Mouse (Mus musculus) midbrain, postnatal 0 days (tissue): ENCODE measurements around the gene Il10ra. TPM values are rescaled to one million over a fixed set of nuclear protein-coding genes. Genes with fewer than 3 reads are reported as not detected.

Experiments
- ATAC-seq: fragments of 200-750 bp; cut with Nextera tagmentation; 2 replicates; pipeline ENCODE4 v1.8.0; 2017; ENCODE audit warnings: moderate number of reproducible peaks, mild to moderate bottlenecking, moderate TSS enrichment, moderate library complexity; ENCODE audit not compliant: low FRiP score
- DNase-seq: peaks from one replicate; pipeline ENCODE4 v3.0.0-alpha.2; 2015; ENCODE audit warnings: low spot score
- H3K27ac ChIP-seq: fragments of 300-500 bp; sonication (generic); 2 replicates; pipeline ENCODE4 v1.5.1; 2014; ENCODE audit warnings: low read depth, mild to moderate bottlenecking, low read length, mixed read lengths
- H3K27me3 ChIP-seq: fragments of 300-500 bp; sonication (generic); 2 replicates; pipeline ENCODE4 v1.6.1; 2014; ENCODE audit warnings: low read length, control low read depth, mixed read lengths; ENCODE audit not compliant: insufficient read depth
- H3K36me3 ChIP-seq: fragments of 300-500 bp; sonication (generic); 2 replicates; pipeline ENCODE4 v1.6.1; 2014; ENCODE audit warnings: low read length, control low read depth, mixed read lengths; ENCODE audit not compliant: insufficient read depth
- H3K4me1 ChIP-seq: fragments of 300-500 bp; sonication (generic); 2 replicates; pipeline ENCODE4 v1.6.1; 2014; ENCODE audit warnings: mild to moderate bottlenecking, control low read depth, antibody characterized with exemption, low read length, mixed read lengths; ENCODE audit not compliant: insufficient read depth
- H3K4me2 ChIP-seq: fragments of 300-500 bp; sonication (generic); 2 replicates; pipeline ENCODE4 v1.6.1; 2014; ENCODE audit warnings: low read depth, mild to moderate bottlenecking, low read length, mixed read lengths; ENCODE audit not compliant: poor library complexity, severe bottlenecking
- H3K4me3 ChIP-seq: fragments of 300-500 bp; sonication (generic); 2 replicates; pipeline ENCODE4 v1.5.1; 2014; ENCODE audit warnings: low read depth, mild to moderate bottlenecking, low read length, moderate library complexity
- H3K9ac ChIP-seq: fragments of 300-500 bp; sonication (generic); replicated peaks from 2 replicates; pipeline ENCODE4 v1.6.1; 2014; ENCODE audit warnings: mild to moderate bottlenecking, low read length, moderate library complexity, mixed read lengths; ENCODE audit not compliant: poor library complexity, severe bottlenecking
- H3K9me3 ChIP-seq: fragments of 300-500 bp; sonication (generic); 2 replicates; pipeline ENCODE4 v1.6.1; 2016; ENCODE audit warnings: low read length, control low read depth
- CTCF ChIP-seq: IDR thresholded peaks from 2 replicates; pipeline ENCODE4 v1.5.1; 2016; ENCODE audit warnings: antibody characterized with exemption, mild to moderate bottlenecking
- WGBS: fragments of 180-500 bp; shearing (Covaris S2); extraction: QIAGEN DNeasy Blood & Tissue Kit; methylation state at CpG from one replicate; pipeline ENCODE4 v1.1.7; 2014; 5-methylcytosine and 5-hydroxymethylcytosine counted together
- microRNA-seq: library from miRNA; unstranded; fragments of <30 nt; microRNA quantifications from one replicate; pipeline ENCODE4, GENCODE M21; 2016; ENCODE audit warnings: borderline number of aligned reads
- polyA plus RNA-seq: library from polyadenylated mRNA; unstranded; fragments of >200 nt; fragmentation: Nextera tagmentation; extraction: Ambion mirVana; gene quantifications from 2 replicates; pipeline ENCODE4 v1.2.1, GENCODE M21; 2015
- total RNA-seq: library from RNA; depleted of rRNA; stranded (reverse); fragments of >200 nt; gene quantifications from 2 replicates; pipeline ENCODE4 v1.2.3, GENCODE M21; 2014; rRNA removed

The Il10ra gene
- total and polyA plus RNA-seq, 2 experiments from 2014 or later, result 0.81 to 1.4 TPM

DNA sequence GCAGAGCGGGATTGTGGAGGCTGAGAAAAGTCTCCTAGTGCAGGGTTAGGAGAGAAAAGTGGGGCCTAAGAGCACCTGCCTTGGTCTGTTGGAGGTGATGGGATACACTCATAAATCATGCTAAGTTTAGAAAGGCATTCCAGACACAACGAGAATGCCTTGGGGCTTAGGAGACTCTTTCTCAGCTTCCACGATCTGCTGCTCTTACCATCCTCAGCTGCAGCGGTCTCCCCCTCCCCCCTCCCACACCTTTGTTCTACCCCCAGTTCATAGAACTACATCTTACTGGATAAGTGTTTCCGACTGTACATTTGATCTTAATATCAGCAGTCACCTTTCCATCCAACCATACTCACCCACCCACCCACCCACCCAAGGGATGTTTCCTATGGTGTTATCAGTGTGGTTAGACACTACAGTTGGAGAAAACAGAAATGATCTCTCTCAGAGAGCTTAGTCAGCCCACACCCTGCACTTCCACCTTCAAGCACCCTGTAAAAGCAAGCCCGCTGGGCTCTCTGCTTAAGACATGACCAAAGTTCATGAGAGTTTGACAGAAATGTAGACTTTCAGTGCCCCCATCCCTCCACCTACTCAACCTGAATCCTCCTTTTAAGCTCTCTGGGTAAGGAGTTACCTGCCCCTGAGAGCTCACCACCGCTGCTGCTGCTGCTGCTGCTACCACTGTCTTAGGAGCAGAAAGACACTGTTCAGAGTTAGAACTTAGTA is 61.8 kb downstream of the Il10ra start:
- Histone ChIP-seq H3K27me3 (no peaks in the 10 kb centered on the region), H3K9ac (no peak overlapping the region), H3K4me2 (no peak overlapping the region), H3K27ac (no peak overlapping the region), H3K4me1 (no peaks in the 10 kb centered on the region), H3K36me3 (no peaks in the 10 kb centered on the region), H3K4me3 (no peak overlapping the region), H3K9me3 (no peaks in the 10 kb centered on the region)
- TF ChIP-seq CTCF, result no peak
- WGBS, result 80% methylated on average over 7 of the region's 7 CpGs
- DNase-seq (no peak), ATAC-seq (no peak)

DNA sequence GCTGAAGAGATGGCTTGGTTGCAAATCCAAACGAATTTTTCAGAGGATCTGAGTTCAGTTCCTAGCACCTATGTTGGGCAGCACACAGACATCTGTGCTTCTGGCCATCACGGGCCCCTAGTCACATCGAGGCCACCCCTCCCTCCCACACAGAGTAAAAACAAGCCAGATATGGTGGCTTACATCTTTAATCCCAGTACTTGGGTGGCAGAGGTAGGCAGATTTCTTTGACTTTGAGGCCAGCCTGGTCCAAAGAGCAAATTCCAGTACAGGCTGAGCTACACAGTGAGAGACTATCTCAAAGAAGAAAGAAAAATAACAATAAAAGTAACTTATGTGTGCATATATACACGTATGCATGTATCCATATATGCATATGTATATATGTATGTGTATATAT is 62.8 kb downstream of the Il10ra start:
- H3K4me1 ChIP-seq, result no peaks in the 10 kb centered on the region
- no peaks in the 10 kb centered on the region for H3K27me3 ChIP-seq
- H3K9ac ChIP-seq, result no peak overlapping the region
- ATAC-seq (no peak), DNase-seq (no peak)
- H3K4me3 ChIP-seq, result no peak overlapping the region
- 72% methylated on average over 4 of the region's 4 CpGs for WGBS
- H3K36me3 ChIP-seq, result no peaks in the 10 kb centered on the region
- H3K4me2 ChIP-seq, result no peak overlapping the region
- no peak for TF ChIP-seq CTCF
- no peak overlapping the region for H3K27ac ChIP-seq
- no peaks in the 10 kb centered on the region for H3K9me3 ChIP-seq

DNA sequence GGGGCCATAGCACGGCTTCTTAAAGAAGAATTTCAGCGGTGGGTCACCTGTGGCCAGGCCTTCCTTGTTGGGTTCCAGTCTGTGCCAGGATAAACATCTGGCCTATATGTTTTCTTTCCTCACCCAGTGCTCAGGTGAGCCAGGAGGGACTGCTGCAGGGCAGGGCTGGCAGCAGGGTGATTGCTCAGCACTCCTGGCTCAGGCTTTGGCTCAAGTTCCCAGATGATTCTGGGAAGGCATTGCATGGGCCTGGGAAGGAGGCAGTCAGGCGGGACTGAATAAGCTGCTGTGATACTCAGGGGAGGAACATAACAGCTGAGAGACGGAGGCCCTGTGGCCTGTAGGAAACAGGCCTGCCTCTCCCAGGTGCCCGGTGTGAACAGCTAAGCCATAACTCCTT is 63.8 kb downstream of the Il10ra start:
- 73% methylated on average over 5 of the region's 5 CpGs for WGBS
- TF ChIP-seq CTCF, result no peak
- no peaks in the 10 kb centered on the region for H3K9me3 ChIP-seq
- H3K4me1 ChIP-seq, result no peaks in the 10 kb centered on the region
- ATAC-seq (no peak), DNase-seq (no peak)
- H3K9ac ChIP-seq, result no peak overlapping the region
- H3K4me3 ChIP-seq, result no peak overlapping the region
- no peak overlapping the region for H3K27ac ChIP-seq
- H3K36me3 ChIP-seq, result no peaks in the 10 kb centered on the region
- no peaks in the 10 kb centered on the region for H3K27me3 ChIP-seq
- H3K4me2 ChIP-seq, result no peak overlapping the region

Small RNA genes within 50 kb of the gene (microRNA-seq; reads per million reads assigned to microRNA genes)
- not detected for gene Mir7086

Other genes with a start within 250 kb of the Il10ra start
- 3.1 and 5.6 TPM in 2 replicates for gene Mpzl2, start 229.3 kb downstream of the Il10ra start, total RNA-seq
- gene Mpzl2, start 229.3 kb downstream of the Il10ra start, polyA plus RNA-seq, result 4.0 and 4.4 TPM in 2 replicates
- 2.5 TPM in 2 replicates for gene Mpzl3, start 214.0 kb downstream of the Il10ra start, total RNA-seq
- gene Mpzl3, start 214.0 kb downstream of the Il10ra start, polyA plus RNA-seq, result 1.1 and 1.3 TPM in 2 replicates
- gene Jaml, start 190.0 kb downstream of the Il10ra start, total RNA-seq, result 0.09 TPM in 1 of 2 replicates, not detected in the other
- 0.23 and 0.44 TPM in 2 replicates for gene Jaml, start 190.0 kb downstream of the Il10ra start, polyA plus RNA-seq
- gene Scn2b, start 151.4 kb downstream of the Il10ra start, total RNA-seq, result 12.8 and 14.1 TPM in 2 replicates
- gene Scn2b, start 151.4 kb downstream of the Il10ra start, polyA plus RNA-seq, result 9.1 and 9.4 TPM in 2 replicates
- gene Scn4b, start 130.8 kb downstream of the Il10ra start, total RNA-seq, result 0.61 and 0.93 TPM in 2 replicates
- 0.31 and 0.37 TPM in 2 replicates for gene Scn4b, start 130.8 kb downstream of the Il10ra start, polyA plus RNA-seq
- gene BC049352, start 87.1 kb downstream of the Il10ra start, total RNA-seq, result not detected in 2 replicates
- 0.26 TPM in 1 of 2 replicates, not detected in the other for gene BC049352, start 87.1 kb downstream of the Il10ra start, polyA plus RNA-seq
- 0.11 TPM in 1 of 2 replicates, not detected in the other for gene Tmprss4, start 65.1 kb downstream of the Il10ra start, total RNA-seq
- not detected in 2 replicates for gene Tmprss4, start 65.1 kb downstream of the Il10ra start, polyA plus RNA-seq
- gene Tmprss13, start 50.0 kb upstream of the Il10ra start, total RNA-seq, result 0.05 TPM in 1 of 2 replicates, not detected in the other
- gene Tmprss13, start 50.0 kb upstream of the Il10ra start, polyA plus RNA-seq, result not detected in 2 replicates
- 482 and 524 TPM in 2 replicates for gene Fxyd6, start 101.0 kb upstream of the Il10ra start, total RNA-seq
- 944 and 984 TPM in 2 replicates for gene Fxyd6, start 101.0 kb upstream of the Il10ra start, polyA plus RNA-seq
- 36.9 and 40.8 TPM in 2 replicates for gene Fxyd2, start 130.5 kb upstream of the Il10ra start, total RNA-seq
- 21.0 and 27.4 TPM in 2 replicates for gene Fxyd2, start 130.5 kb upstream of the Il10ra start, polyA plus RNA-seq
- gene Dscaml1, start 157.5 kb upstream of the Il10ra start, total RNA-seq, result 39.1 and 42.1 TPM in 2 replicates
- 14.4 and 14.6 TPM in 2 replicates for gene Dscaml1, start 157.5 kb upstream of the Il10ra start, polyA plus RNA-seq